Mouse (Mus musculus): ENCODE measurements around the gene Elane. TPM values are rescaled to one million over a fixed set of nuclear protein-coding genes. Genes with fewer than 3 reads are reported as not detected.
A peak's percentile ranks its signal among the peaks of the same experiment; 100 is the strongest.

Elane gene
- polyA plus RNA-seq (2016; fragmentation: Nextera tagmentation; extraction: Ambion mirVana), result 0.56 TPM in 1 of 2 replicates, not detected in the other

DNA sequence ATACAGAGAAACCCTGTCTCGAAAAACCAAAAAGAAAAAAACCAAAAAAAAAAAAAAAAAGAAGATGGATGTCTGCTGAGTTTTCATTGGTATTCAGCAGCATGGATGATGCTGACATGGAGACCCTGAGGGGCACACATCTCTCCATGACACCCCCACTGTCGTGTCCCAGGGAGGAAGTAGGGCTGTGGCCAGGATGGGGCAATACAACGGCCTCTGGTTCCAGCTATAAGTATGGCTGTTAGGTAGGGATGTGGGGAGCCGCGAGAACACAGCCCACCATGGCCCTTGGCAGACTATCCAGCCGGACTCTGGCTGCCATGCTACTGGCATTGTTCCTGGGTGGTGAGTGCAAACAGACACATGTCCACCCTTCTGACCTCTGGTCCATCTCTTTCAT is at the start of gene Elane:
Gene Elane, plus strand, starts transcription at position 194 of the 400 bp plus-strand sequence.
- WGBS, result 79% methylated on average over 6 of the region's 6 CpGs

GRCm38 (mm10) chr10:79836918-79837317 is 49.1 kb upstream of the Elane start:
- H3K9me3 ChIP-seq (replicated peaks), result no peaks in the 10 kb centered on the region
- no peak for ATAC-seq (ENCODE audit: low FRiP score)
- WGBS, result 93% methylated on average over 3 of the region's 3 CpGs

More for the DNA sequence above, at the start of gene Elane:
- Histone ChIP-seq H3K36me3 (no peaks in the 10 kb centered on the region), H3K4me2 (replicated peaks) (no peak within 1 kb of the TSS), H3K9ac (no peak within 1 kb of the TSS), H3K9me3 (replicated peaks) (no peaks in the 10 kb centered on the region), H3K27ac (no peak within 1 kb of the TSS), H3K4me1 (peaks cover 15% of the 10 kb centered on the region), H3K27me3 (peaks cover 36% of the 10 kb centered on the region), H3K4me3 (no peak within 1 kb of the TSS)
- ATAC-seq (ENCODE audit: low FRiP score), result no peak

GRCm38 (mm10) chr10:79838151-79838550 is 47.9 kb upstream of the Elane start:
- Histone ChIP-seq H3K4me2 (replicated peaks) (no peak overlapping the region), H3K9me3 (replicated peaks) (no peaks in the 10 kb centered on the region), H3K36me3 (no peaks in the 10 kb centered on the region), H3K4me1 (peaks cover 20% of the 10 kb centered on the region), H3K27me3 (no peaks in the 10 kb centered on the region), H3K4me3 (no peak overlapping the region), H3K27ac (no peak overlapping the region), H3K9ac (no peak overlapping the region)
- no peak for ATAC-seq (ENCODE audit: low FRiP score)
- WGBS, result 67% methylated on average over 2 of the region's 2 CpGs

More at GRCm38 (mm10) chr10:79836918-79837317, 49.1 kb upstream of the Elane start:
- H3K9ac ChIP-seq, result no peak overlapping the region
- H3K4me2 ChIP-seq (replicated peaks), result no peak overlapping the region
- H3K4me3 ChIP-seq, result no peak overlapping the region
- H3K27me3 ChIP-seq, result no peaks in the 10 kb centered on the region
- no peak overlapping the region for H3K27ac ChIP-seq
- H3K4me1 ChIP-seq, result peaks cover 13% of the 10 kb centered on the region
- H3K36me3 ChIP-seq, result no peaks in the 10 kb centered on the region

- Histone ChIP-seq H3K9ac (no peak overlapping the region), H3K27ac (peak overlapping the region; percentile 69)
Observed at GRCm38 (mm10) chr10:79840091-79840490, 46.0 kb upstream of the Elane start.

GRCm38 (mm10) chr10:79840644-79841551 is 45.1 kb upstream of the Elane start:
- under 1% methylated on average over 24 of the region's 24 CpGs for WGBS
- H3K27me3 ChIP-seq, result no peaks in the 10 kb centered on the region
- peak overlapping the region; percentile 69 for H3K27ac ChIP-seq
- no peaks in the 10 kb centered on the region for H3K9me3 ChIP-seq (replicated peaks)
- peak overlapping the region; percentile 53 for H3K4me2 ChIP-seq (replicated peaks)
- ATAC-seq (ENCODE audit: low FRiP score), result peak; percentile 77
- peak overlapping the region; percentile 17 for H3K4me3 ChIP-seq
- peaks cover 27% of the 10 kb centered on the region for H3K4me1 ChIP-seq
- no peaks in the 10 kb centered on the region for H3K36me3 ChIP-seq
- peak overlapping the region; percentile 36 for H3K9ac ChIP-seq

More at GRCm38 (mm10) chr10:79840091-79840490, 46.0 kb upstream of the Elane start:
- no peaks in the 10 kb centered on the region for H3K36me3 ChIP-seq
- H3K4me2 ChIP-seq (replicated peaks), result 0 out of 2 replicates have a peak overlapping the region, but pooled peaks have one; percentile 53
- no peak for ATAC-seq (ENCODE audit: low FRiP score)
- H3K9me3 ChIP-seq (replicated peaks), result no peaks in the 10 kb centered on the region
- no peaks in the 10 kb centered on the region for H3K27me3 ChIP-seq
- H3K4me1 ChIP-seq, result peaks cover 27% of the 10 kb centered on the region
- 87% methylated on average over 3 of the region's 3 CpGs for WGBS
- H3K4me3 ChIP-seq, result peak overlapping the region; percentile 17; the same call in 1 of the 2 replicates

DNA sequence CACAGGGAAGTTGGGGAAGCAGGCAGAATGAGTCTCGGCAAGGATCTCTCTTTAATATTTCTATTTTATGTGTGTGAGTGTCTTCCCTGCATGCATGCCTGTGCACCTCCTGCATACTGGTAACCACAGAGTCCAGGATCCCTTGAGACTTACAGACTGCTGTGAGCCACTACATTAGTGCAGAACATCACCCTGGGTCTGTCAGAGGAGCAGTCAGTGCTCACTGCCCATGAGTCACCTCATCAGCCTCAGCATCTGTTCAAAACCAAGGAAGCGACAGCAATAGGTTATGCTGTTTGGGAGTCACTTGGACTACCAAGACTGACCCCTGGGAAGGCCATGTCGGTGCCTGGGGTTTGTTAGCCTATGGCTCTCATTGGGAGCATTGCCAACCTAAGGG is 43.7 kb upstream of the Elane start:
- H3K27ac ChIP-seq, result peak overlapping the region; percentile 13; the same call in 1 of the 2 replicates
- H3K4me3 ChIP-seq, result no peak overlapping the region
- no peak overlapping the region for H3K4me2 ChIP-seq (replicated peaks)
- no peaks in the 10 kb centered on the region for H3K27me3 ChIP-seq
- H3K9ac ChIP-seq, result no peak overlapping the region
- no peak for ATAC-seq (ENCODE audit: low FRiP score)
- H3K4me1 ChIP-seq, result peaks cover 27% of the 10 kb centered on the region
- no peaks in the 10 kb centered on the region for H3K36me3 ChIP-seq
- H3K9me3 ChIP-seq (replicated peaks), result no peaks in the 10 kb centered on the region
- WGBS, result 72% methylated on average over 3 of the region's 3 CpGs

DNA sequence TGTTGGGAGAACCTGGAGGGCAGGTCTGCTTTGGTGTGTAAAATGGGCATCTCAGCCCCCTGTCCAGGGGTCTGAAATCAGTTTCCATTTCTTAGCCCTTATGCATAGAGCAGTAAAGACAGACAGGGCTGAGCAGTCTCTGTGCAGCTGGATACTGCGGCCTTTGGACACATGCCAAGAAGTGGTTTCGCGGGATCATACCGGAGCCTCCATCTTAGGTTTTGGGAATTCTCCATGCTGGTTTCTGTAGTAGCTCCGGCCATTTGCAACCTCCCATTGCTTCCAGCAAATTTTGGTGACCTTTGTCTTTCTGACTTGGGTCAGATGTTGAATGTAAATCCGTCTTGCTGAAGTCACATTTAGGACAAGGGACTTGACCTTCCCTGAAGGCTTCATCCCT is 42.6 kb upstream of the Elane start:
- WGBS, result 76% methylated on average over 6 of the region's 6 CpGs
- Histone ChIP-seq H3K4me1 (peaks cover 27% of the 10 kb centered on the region), H3K27me3 (no peaks in the 10 kb centered on the region), H3K4me3 (no peak overlapping the region), H3K27ac (no peak overlapping the region), H3K9ac (no peak overlapping the region), H3K36me3 (no peaks in the 10 kb centered on the region), H3K4me2 (replicated peaks) (no peak overlapping the region), H3K9me3 (replicated peaks) (no peaks in the 10 kb centered on the region)
- 0 out of 2 replicates have a peak, but pooled peaks have one; percentile 46 for ATAC-seq (ENCODE audit: low FRiP score)

GRCm38 (mm10) chr10:79846553-79846952 is 39.5 kb upstream of the Elane start:
- no peaks in the 10 kb centered on the region for H3K27me3 ChIP-seq
- no peaks in the 10 kb centered on the region for H3K9me3 ChIP-seq (replicated peaks)
- H3K36me3 ChIP-seq, result no peaks in the 10 kb centered on the region
- H3K4me1 ChIP-seq, result peaks cover 24% of the 10 kb centered on the region
- H3K27ac ChIP-seq, result no peak overlapping the region
- no peak for ATAC-seq (ENCODE audit: low FRiP score)
- no peak overlapping the region for H3K4me3 ChIP-seq
- no peak overlapping the region for H3K4me2 ChIP-seq (replicated peaks)
- no peak overlapping the region for H3K9ac ChIP-seq
- WGBS, result 60% methylated on average over 5 of the region's 5 CpGs

GRCm38 (mm10) chr10:79849941-79850628 is 36.0 kb upstream of the Elane start:
- 86% methylated on average over 8 of the region's 8 CpGs for WGBS
- H3K27ac ChIP-seq, result no peak overlapping the region
- peak overlapping the region; percentile 35; the same call in 1 of the 2 replicates for H3K9ac ChIP-seq

GRCm38 (mm10) chr10:79851653-79852052 is 34.4 kb upstream of the Elane start:
- Histone ChIP-seq H3K4me2 (replicated peaks) (peak overlapping the region; percentile 72), H3K4me3 (no peak overlapping the region), H3K27me3 (no peaks in the 10 kb centered on the region), H3K9ac (0 out of 2 replicates have a peak overlapping the region, but pooled peaks have one; percentile 62), H3K4me1 (peaks cover 41% of the 10 kb centered on the region), H3K36me3 (peaks cover 1% of the 10 kb centered on the region; the same call in 1 of the 2 replicates), H3K27ac (peak overlapping the region; percentile 99), H3K9me3 (replicated peaks) (no peaks in the 10 kb centered on the region)
- no peak for ATAC-seq (ENCODE audit: low FRiP score)
- 83% methylated on average over 3 of the region's 3 CpGs for WGBS

More at GRCm38 (mm10) chr10:79849941-79850628, 36.0 kb upstream of the Elane start:
- H3K36me3 ChIP-seq, result no peaks in the 10 kb centered on the region
- H3K27me3 ChIP-seq, result no peaks in the 10 kb centered on the region
- no peak overlapping the region for H3K4me3 ChIP-seq
- H3K4me1 ChIP-seq, result peaks cover 28% of the 10 kb centered on the region
- no peaks in the 10 kb centered on the region for H3K9me3 ChIP-seq (replicated peaks)
- no peak for ATAC-seq (ENCODE audit: low FRiP score)
- no peak overlapping the region for H3K4me2 ChIP-seq (replicated peaks)

- ATAC-seq (ENCODE audit: low FRiP score), result no peak
- Histone ChIP-seq H3K4me3 (peak overlapping the region; percentile 98; the same call in 1 of the 2 replicates), H3K36me3 (peaks cover 7% of the 10 kb centered on the region; the same call in 1 of the 2 replicates), H3K27ac (peak overlapping the region; percentile 99), H3K4me2 (replicated peaks) (peak overlapping the region; percentile 72), H3K4me1 (peaks cover 46% of the 10 kb centered on the region), H3K9me3 (replicated peaks) (no peaks in the 10 kb centered on the region), H3K27me3 (no peaks in the 10 kb centered on the region), H3K9ac (peak overlapping the region; percentile 62)
- WGBS, result 57% methylated on average over 9 of the region's 9 CpGs
Observed at GRCm38 (mm10) chr10:79852107-79852789, 33.8 kb upstream of the Elane start.

Measured in hindbrain, embryonic 12.5 days (tissue).